Mouse (Mus musculus) regulatory T cell (primary cell): ENCODE results near the gene Rpl12.

Experiments
- in situ Hi-C: fragments of 300-600 bp; cut with MboI, MseI; formaldehyde crosslinking; loops from one replicate; pipeline ENCODE4 v1.15.1; 2025; ENCODE audit warnings: high pct_unique_total_duplicates

Rpl12 gene

GRCm38 (mm10) chr2:32940483-32940882 is 20.9 kb upstream of the Rpl12 start:
- in situ Hi-C loops, result no loop called here

- in situ Hi-C loops, result no loop called here
These were observed 13.9 kb upstream of the Rpl12 start for GRCm38 (mm10) chr2:32947454-32947853.

GRCm38 (mm10) chr2:32954581-32954980 is 6.8 kb upstream of the Rpl12 start:
- in situ Hi-C loops, result no loop called here

GRCm38 (mm10) chr2:32957344-32957743 is 4.0 kb upstream of the Rpl12 start:
- in situ Hi-C loops, result no loop called here

GRCm38 (mm10) chr2:32960273-32960672 is 1.1 kb upstream of the Rpl12 start:
- in situ Hi-C loops, result loop anchor here (10.0 kb wide), 1 partner anchor 1275 kb away; the partner anchor contains the start of gene Abl1

- in situ Hi-C loops, result loop anchor here (10.0 kb wide), 1 partner anchor 1277 kb away; the partner anchor contains the start of gene Abl1
These were observed 909 bp downstream of the Rpl12 start for GRCm38 (mm10) chr2:32962062-32962874.

- in situ Hi-C loops, result loop anchor here (10.0 kb wide), 1 partner anchor 1278 kb away; the partner anchor contains the start of gene Abl1
These were observed 1.5 kb downstream of the Rpl12 start for GRCm38 (mm10) chr2:32962875-32963220.

- in situ Hi-C loops, result loop anchor here (10.0 kb wide), 1 partner anchor 1279 kb away; the partner anchor contains the start of gene Abl1
These were observed 2.2 kb downstream of the Rpl12 start for GRCm38 (mm10) chr2:32963544-32963943.

- in situ Hi-C loops, result loop anchor here (10.0 kb wide), 1 partner anchor 1279 kb away; the partner anchor contains the start of gene Abl1
These were observed 2.6 kb downstream of the Rpl12 start for GRCm38 (mm10) chr2:32963981-32964380.

- in situ Hi-C loops, result loop anchor here (10.0 kb wide), 1 partner anchor 1280 kb away; the partner anchor contains the start of gene Abl1
These were observed 3.5 kb downstream of the Rpl12 start for GRCm38 (mm10) chr2:32964659-32965457.

- in situ Hi-C loops, result loop anchor here (10.0 kb wide), 1 partner anchor 1281 kb away; the partner anchor contains the start of gene Abl1
These were observed 4.3 kb downstream of the Rpl12 start for GRCm38 (mm10) chr2:32965511-32966183.

GRCm38 (mm10) chr2:32966184-32966688 is 4.9 kb downstream of the Rpl12 start:
- in situ Hi-C loops, result loop anchor here (10.0 kb wide), 1 partner anchor 1281 kb away; the partner anchor contains the start of gene Abl1

GRCm38 (mm10) chr2:32966689-32967631 is 5.6 kb downstream of the Rpl12 start:
- in situ Hi-C loops, result loop anchor here (10.0 kb wide), 1 partner anchor 1282 kb away; the partner anchor contains the start of gene Abl1

GRCm38 (mm10) chr2:32968024-32968614 is 6.8 kb downstream of the Rpl12 start:
- in situ Hi-C loops, result loop anchor here (10.0 kb wide), 1 partner anchor 1283 kb away; the partner anchor contains the start of gene Abl1

GRCm38 (mm10) chr2:32969326-32969725 is 8.0 kb downstream of the Rpl12 start:
- in situ Hi-C loops, result loop anchor here (10.0 kb wide), 1 partner anchor 1285 kb away; the partner anchor contains the start of gene Abl1

- in situ Hi-C loops, result no loop called here
These were observed 9.9 kb downstream of the Rpl12 start for GRCm38 (mm10) chr2:32971235-32971634.

GRCm38 (mm10) chr2:32974216-32974615 is 12.9 kb downstream of the Rpl12 start:
- in situ Hi-C loops, result no loop called here

GRCm38 (mm10) chr2:32977114-32977513 is 15.8 kb downstream of the Rpl12 start:
- in situ Hi-C loops, result no loop called here

- in situ Hi-C loops, result no loop called here
These were observed 17.3 kb downstream of the Rpl12 start for GRCm38 (mm10) chr2:32978675-32979074.
